Mouse (Mus musculus) forebrain, postnatal 0 days (tissue): ENCODE results near the gene Galnt9. TPM values are rescaled to one million over a fixed set of nuclear protein-coding genes. Genes with fewer than 3 reads are reported as not detected.

Source experiments
- ATAC-seq: fragments of 200-750 bp; cut with Nextera tagmentation; 2 replicates; pipeline ENCODE4 v1.8.0; 2017; ENCODE audit warnings: mild to moderate bottlenecking, moderate library complexity
- DNase-seq: peaks from one replicate; pipeline ENCODE4 v3.0.0-alpha.2; 2015
- H3K27ac ChIP-seq: fragments of 300-500 bp; sonication (generic); 2 replicates; pipeline ENCODE4 v1.5.1; 2014; ENCODE audit warnings: low read depth, mild to moderate bottlenecking, antibody characterized with exemption, low read length, moderate library complexity, mixed read lengths
- H3K27me3 ChIP-seq: fragments of 300-500 bp; sonication (generic); 2 replicates; pipeline ENCODE4 v1.6.1; 2014; ENCODE audit warnings: mild to moderate bottlenecking, low read length, mixed read lengths; ENCODE audit not compliant: insufficient read depth
- H3K36me3 ChIP-seq: fragments of 300-500 bp; sonication (generic); 2 replicates; pipeline ENCODE4 v1.6.1; 2014; ENCODE audit warnings: mild to moderate bottlenecking, moderate library complexity; ENCODE audit not compliant: insufficient read depth
- H3K4me1 ChIP-seq: fragments of 300-500 bp; sonication (generic); 2 replicates; pipeline ENCODE4 v1.6.1; 2014; ENCODE audit warnings: antibody characterized with exemption; ENCODE audit not compliant: insufficient read depth
- H3K4me2 ChIP-seq: fragments of 300-500 bp; sonication (generic); 2 replicates; pipeline ENCODE4 v1.6.1; 2014; ENCODE audit warnings: low read depth, mild to moderate bottlenecking, moderate library complexity
- H3K4me3 ChIP-seq: fragments of 300-500 bp; sonication (generic); 2 replicates; pipeline ENCODE4 v1.5.1; 2014; ENCODE audit warnings: low read depth, low read length, mixed read lengths
- H3K9ac ChIP-seq: fragments of 300-500 bp; sonication (generic); 2 replicates; pipeline ENCODE4 v1.6.1; 2014; ENCODE audit warnings: mild to moderate bottlenecking
- H3K9me3 ChIP-seq: fragments of 300-500 bp; sonication (generic); 2 replicates; pipeline ENCODE4 v1.6.1; 2016; ENCODE audit warnings: low read length
- CTCF ChIP-seq: sonication (generic); IDR thresholded peaks from 2 replicates; pipeline ENCODE4 v1.5.1; 2016; ENCODE audit warnings: antibody characterized with exemption, control low read depth, low read depth
- WGBS: fragments of 180-500 bp; shearing (Covaris S2); extraction: QIAGEN DNeasy Blood & Tissue Kit; methylation state at CpG from one replicate; pipeline ENCODE4 v1.1.7; 2014; 5-methylcytosine and 5-hydroxymethylcytosine counted together
- polyA plus RNA-seq: library from polyadenylated mRNA; unstranded; fragments of >200 nt; fragmentation: Nextera tagmentation; extraction: Ambion mirVana; gene quantifications from 2 replicates; pipeline ENCODE4 v1.2.1, GENCODE M21; 2015
- total RNA-seq: library from RNA; depleted of rRNA; stranded (reverse); fragments of >200 nt; gene quantifications from 2 replicates; pipeline ENCODE4 v1.2.3, GENCODE M21; 2014; rRNA removed

The Galnt9 gene
- 27.8 and 29.3 TPM in 2 replicates for total RNA-seq
- polyA plus RNA-seq, result 20.0 and 21.2 TPM in 2 replicates

DNA sequence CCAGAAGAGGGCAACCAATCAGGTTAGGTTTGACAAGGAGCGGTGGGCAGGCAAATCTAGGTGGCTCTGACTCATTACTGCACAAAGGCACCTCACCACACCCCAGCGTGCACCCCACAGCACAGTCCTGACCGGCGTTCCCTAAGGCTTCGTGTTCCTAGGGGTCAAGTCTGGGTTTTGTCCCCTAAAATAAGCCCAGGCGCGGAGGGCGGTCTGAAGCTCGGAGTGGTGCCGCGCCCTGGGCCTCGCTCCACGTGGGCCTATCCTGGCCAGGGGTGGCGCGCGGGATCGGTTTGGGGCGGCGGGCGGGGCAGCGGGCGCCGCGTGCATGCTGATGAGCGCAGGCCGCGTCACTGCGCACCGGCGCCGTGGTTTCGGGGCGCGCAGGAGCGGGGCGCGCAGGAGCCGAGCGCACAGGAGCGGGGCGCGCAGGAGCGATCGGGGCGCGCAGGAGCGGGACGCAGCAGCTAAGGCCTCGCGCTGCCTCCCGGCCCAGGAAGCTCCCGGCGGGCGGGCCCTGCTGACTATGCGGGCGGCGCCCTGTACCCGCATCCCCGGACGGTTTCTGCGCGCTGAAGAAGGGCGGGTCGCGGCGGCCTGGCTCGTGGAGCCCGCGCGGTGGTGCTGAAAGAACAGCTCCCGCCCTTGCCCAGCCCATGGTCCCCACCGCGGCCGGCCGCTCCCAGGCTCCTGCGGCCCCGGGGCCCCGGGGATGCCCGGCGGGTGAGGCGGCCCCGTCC lies at the start of gene Galnt9:
TSS of gene Galnt9 (plus strand) at position 405 of the 740 bp plus-strand sequence.
- H3K4me3 ChIP-seq, result peak within 1 kb of the TSS; percentile 68

DNA sequence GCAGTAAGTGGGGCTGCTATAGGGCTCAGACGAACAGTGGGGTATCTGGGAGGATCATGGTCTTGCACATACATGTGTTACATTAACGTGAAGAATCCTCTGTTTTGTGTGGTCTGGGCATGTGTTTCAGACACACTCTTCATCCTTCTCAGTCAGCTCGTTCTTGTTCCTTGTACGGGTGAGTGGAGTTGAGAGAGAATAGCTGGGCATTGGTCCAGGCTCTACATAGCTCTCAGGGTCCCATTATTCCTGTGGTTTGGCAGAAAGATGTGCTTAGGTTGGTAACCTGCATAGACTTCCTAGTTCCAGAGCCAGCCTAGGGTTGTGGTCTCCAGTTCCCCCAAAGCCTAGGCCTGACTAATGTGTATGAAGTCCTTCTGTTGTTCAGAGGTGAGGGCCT lies 49.8 kb upstream of the Galnt9 start:
- WGBS, result 39% methylated on average over 4 of the region's 4 CpGs
- H3K4me1 ChIP-seq, result no peaks in the 10 kb centered on the region
- H3K9ac ChIP-seq, result no peak overlapping the region
- no peak overlapping the region for H3K4me2 ChIP-seq
- H3K9me3 ChIP-seq, result no peaks in the 10 kb centered on the region
- H3K36me3 ChIP-seq, result no peaks in the 10 kb centered on the region
- no peak overlapping the region; the same call in 1 of the 2 replicates for H3K27ac ChIP-seq
- no peak overlapping the region for H3K4me3 ChIP-seq
- no peak for TF ChIP-seq CTCF
- DNase-seq, result no peak
- no peaks in the 10 kb centered on the region for H3K27me3 ChIP-seq
- ATAC-seq, result peak; percentile 16; the same call in 1 of the 2 replicates

More for the DNA sequence above, at the start of gene Galnt9:
- H3K27me3 ChIP-seq, result peaks cover 7% of the 10 kb centered on the region
- no peaks in the 10 kb centered on the region for H3K36me3 ChIP-seq
- H3K4me1 ChIP-seq, result peaks cover 8% of the 10 kb centered on the region
- H3K27ac ChIP-seq, result 0 out of 2 replicates have a peak within 1 kb of the TSS, but pooled peaks have one; percentile 23
- WGBS, result under 1% methylated on average over 69 of the region's 82 CpGs
- peak within 1 kb of the TSS; percentile 69 for H3K4me2 ChIP-seq
- H3K9ac ChIP-seq, result peak within 1 kb of the TSS; percentile 63
- no peak for TF ChIP-seq CTCF
- DNase-seq (peak; percentile 84), ATAC-seq (peak; percentile 97)
- H3K9me3 ChIP-seq, result no peaks in the 10 kb centered on the region

DNA sequence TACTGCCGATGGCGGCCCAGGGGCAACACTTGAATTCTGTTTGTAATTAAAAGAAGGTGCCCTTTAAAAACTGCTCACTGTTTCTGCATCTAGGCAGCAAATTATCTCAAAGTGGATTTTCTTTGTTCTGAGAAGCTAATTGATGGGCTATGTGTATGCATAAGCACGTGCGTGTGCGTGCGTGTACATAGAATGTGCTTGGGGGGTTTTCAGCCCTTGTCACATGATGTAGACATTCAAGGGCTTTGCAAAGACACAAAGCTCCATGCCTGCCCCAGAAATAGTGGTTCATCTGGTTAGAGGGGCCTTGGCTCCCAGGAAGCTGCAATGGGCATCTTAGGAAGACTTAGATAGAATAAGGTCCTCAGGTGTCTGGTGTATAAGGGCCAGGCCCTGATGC lies 49.1 kb upstream of the Galnt9 start:
- H3K4me3 ChIP-seq, result no peak overlapping the region
- WGBS, result 79% methylated on average over 6 of the region's 6 CpGs
- no peaks in the 10 kb centered on the region for H3K27me3 ChIP-seq
- ATAC-seq (no peak; the same call in 1 of the 2 replicates), DNase-seq (no peak)
- H3K9me3 ChIP-seq, result no peaks in the 10 kb centered on the region
- H3K4me2 ChIP-seq, result no peak overlapping the region
- H3K27ac ChIP-seq, result no peak overlapping the region
- no peak for TF ChIP-seq CTCF
- H3K36me3 ChIP-seq, result no peaks in the 10 kb centered on the region
- no peaks in the 10 kb centered on the region for H3K4me1 ChIP-seq
- no peak overlapping the region for H3K9ac ChIP-seq

DNA sequence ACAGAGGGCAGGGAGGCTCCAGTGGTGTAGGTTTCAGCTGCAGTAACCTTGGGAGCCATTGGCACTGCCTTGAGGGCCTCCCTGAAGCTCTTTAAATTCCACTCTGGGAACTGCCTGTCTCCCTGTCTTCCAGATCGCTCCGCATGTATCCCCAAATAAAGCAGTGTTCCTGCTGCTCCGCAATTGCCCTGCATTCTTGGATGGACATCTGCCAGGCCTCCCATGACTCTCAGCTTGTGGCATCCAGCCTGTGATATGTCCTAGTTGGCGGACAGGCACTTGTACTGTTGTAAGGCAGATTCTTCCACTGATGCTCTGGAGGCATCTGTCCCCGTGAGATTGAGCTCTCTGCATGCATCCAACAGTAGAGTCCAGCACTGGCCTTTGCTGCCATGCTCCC lies 46.6 kb upstream of the Galnt9 start:
- Histone ChIP-seq H3K4me1 (no peaks in the 10 kb centered on the region), H3K36me3 (no peaks in the 10 kb centered on the region), H3K4me2 (no peak overlapping the region), H3K9ac (no peak overlapping the region), H3K9me3 (no peaks in the 10 kb centered on the region), H3K27ac (no peak overlapping the region), H3K27me3 (no peaks in the 10 kb centered on the region), H3K4me3 (no peak overlapping the region)
- no peak for DNase-seq
- TF ChIP-seq CTCF, result no peak
- WGBS, result 73% methylated on average over 5 of the region's 5 CpGs
- no peak for ATAC-seq

DNA sequence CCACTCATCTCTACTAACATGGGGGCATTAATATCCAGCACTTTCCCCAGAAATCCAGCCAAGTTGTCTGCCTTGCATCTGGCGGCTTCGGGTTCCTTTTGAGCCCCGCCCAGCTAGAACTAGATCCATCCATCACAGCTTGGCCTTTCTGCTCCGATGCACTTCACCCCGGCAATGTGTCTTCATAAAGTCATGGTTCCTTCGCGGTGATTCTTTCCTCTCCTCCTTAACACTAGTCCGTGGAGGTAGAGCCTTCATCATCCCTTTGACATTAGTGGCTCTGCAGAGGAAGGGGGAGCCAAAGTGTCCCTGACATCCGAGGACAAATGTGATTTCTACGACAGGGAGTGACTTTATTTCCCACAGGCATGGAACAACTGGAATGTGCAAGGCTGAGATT lies 46.1 kb upstream of the Galnt9 start:
- Histone ChIP-seq H3K4me3 (no peak overlapping the region), H3K4me1 (no peaks in the 10 kb centered on the region), H3K27ac (no peak overlapping the region), H3K27me3 (no peaks in the 10 kb centered on the region), H3K9me3 (no peaks in the 10 kb centered on the region), H3K4me2 (no peak overlapping the region), H3K9ac (no peak overlapping the region), H3K36me3 (no peaks in the 10 kb centered on the region)
- TF ChIP-seq CTCF, result no peak
- WGBS, result 86% methylated on average over 10 of the region's 10 CpGs
- ATAC-seq (no peak), DNase-seq (no peak)

DNA sequence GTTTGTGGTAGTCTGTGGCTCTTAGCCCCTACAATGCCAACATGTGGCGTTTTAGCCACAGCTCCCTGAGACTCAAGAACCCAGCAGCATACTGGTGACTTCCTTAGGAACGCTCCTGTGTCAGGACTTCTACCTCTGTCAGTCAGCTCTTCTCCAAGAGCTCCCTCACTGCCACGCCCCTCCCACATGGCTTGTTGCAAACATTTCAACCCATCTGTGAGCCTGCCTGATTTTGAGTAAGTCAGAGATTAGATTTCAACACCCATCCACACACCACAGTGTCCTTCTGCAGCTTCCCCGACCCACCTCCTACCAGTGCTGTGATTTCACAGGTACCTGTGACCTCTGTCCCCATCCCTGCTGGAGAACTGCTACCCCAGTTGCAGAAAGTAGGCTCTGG lies 43.9 kb upstream of the Galnt9 start:
- no peaks in the 10 kb centered on the region for H3K9me3 ChIP-seq
- H3K4me2 ChIP-seq, result no peak overlapping the region
- ATAC-seq (no peak), DNase-seq (no peak)
- H3K27me3 ChIP-seq, result no peaks in the 10 kb centered on the region
- TF ChIP-seq CTCF, result no peak
- WGBS, result 56% methylated on average over 4 of the region's 4 CpGs
- no peak overlapping the region for H3K27ac ChIP-seq
- no peak overlapping the region for H3K9ac ChIP-seq
- no peaks in the 10 kb centered on the region for H3K4me1 ChIP-seq
- H3K36me3 ChIP-seq, result no peaks in the 10 kb centered on the region
- no peak overlapping the region for H3K4me3 ChIP-seq

DNA sequence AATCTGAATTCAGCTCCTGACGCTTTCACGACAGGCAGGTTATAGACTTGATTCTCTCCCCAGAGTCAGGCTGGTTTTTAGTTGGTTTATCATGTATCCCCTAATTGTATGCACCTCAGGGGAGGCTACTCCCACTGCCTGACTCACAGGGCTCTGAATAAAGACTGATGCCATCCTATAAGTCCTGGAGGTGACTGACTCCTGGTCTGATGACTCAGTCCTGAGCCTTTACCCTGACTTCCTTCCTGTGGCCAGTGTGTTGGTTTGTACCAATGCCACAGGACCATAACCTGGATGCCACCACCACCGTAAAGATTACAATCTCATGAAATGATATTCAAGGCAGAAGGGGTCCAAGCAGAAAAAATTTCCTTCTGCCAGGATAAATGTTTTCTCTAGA lies 40.8 kb upstream of the Galnt9 start:
- WGBS, result 94% methylated on average over 3 of the region's 3 CpGs
- no peak for DNase-seq
- no peak overlapping the region for H3K27ac ChIP-seq

More for the DNA sequence above, 40.8 kb upstream of the Galnt9 start:
- no peak for TF ChIP-seq CTCF
- Histone ChIP-seq H3K4me2 (no peak overlapping the region), H3K9ac (no peak overlapping the region), H3K27me3 (no peaks in the 10 kb centered on the region; the same call in 1 of the 2 replicates), H3K36me3 (no peaks in the 10 kb centered on the region), H3K4me3 (no peak overlapping the region), H3K4me1 (no peaks in the 10 kb centered on the region), H3K9me3 (no peaks in the 10 kb centered on the region)
- ATAC-seq, result no peak
